Mouse (Mus musculus) kidney, adult 9 months (tissue): ENCODE measurements around the gene Kcnab2.

ENCODE experiments used
- DNase-seq: peaks from one replicate; pipeline ENCODE4 v3.0.0; 2022

Gene Kcnab2

GRCm38 (mm10) chr4:152382528-152383252, 95.0 kb downstream of the Kcnab2 start:
- no peak for DNase-seq

- no peak for DNase-seq
Observed at GRCm38 (mm10) chr4:152365228-152365627, 112.4 kb downstream of the Kcnab2 start.

- DNase-seq, result no peak
Observed at GRCm38 (mm10) chr4:152362180-152362579, 115.5 kb downstream of the Kcnab2 start.

GRCm38 (mm10) chr4:152360855-152361254, 116.8 kb downstream of the Kcnab2 start:
- no peak for DNase-seq

GRCm38 (mm10) chr4:152359700-152360099, 118.0 kb downstream of the Kcnab2 start:
- no peak for DNase-seq

GRCm38 (mm10) chr4:152355672-152356071, 122.0 kb downstream of the Kcnab2 start:
- DNase-seq, result no peak

- no peak for DNase-seq
Observed at GRCm38 (mm10) chr4:152353886-152354637, 123.6 kb downstream of the Kcnab2 start.

- DNase-seq, result no peak
Observed at GRCm38 (mm10) chr4:152351422-152352305, 126.0 kb downstream of the Kcnab2 start.

GRCm38 (mm10) chr4:152350722-152351421, 126.8 kb downstream of the Kcnab2 start:
- DNase-seq, result no peak

GRCm38 (mm10) chr4:152349837-152350381, 127.8 kb downstream of the Kcnab2 start:
- DNase-seq, result no peak

GRCm38 (mm10) chr4:152345120-152345889, 132.4 kb downstream of the Kcnab2 start:
- DNase-seq, result no peak

GRCm38 (mm10) chr4:152344651-152345050, 133.0 kb downstream of the Kcnab2 start:
- no peak for DNase-seq

- no peak for DNase-seq
Observed at GRCm38 (mm10) chr4:152343296-152343695, 134.4 kb downstream of the Kcnab2 start.
